Mouse (Mus musculus) c-Kit-positive CD71-positive TER-119-negative erythroid progenitor cells, embryonic 14.5 days (primary cell): ENCODE results near the gene Tcerg1l.

Experiments
- DNase-seq: peaks from one replicate; pipeline ENCODE4 v3.0.0-alpha.2; 2013; ENCODE audit warnings: low read depth

Gene Tcerg1l

GRCm38 (mm10) chr7:138397485-138398181, at the start of gene Tcerg1l:
Gene Tcerg1l, minus strand, starts transcription at chr7:138397730.
- DNase-seq = no peak

DNA sequence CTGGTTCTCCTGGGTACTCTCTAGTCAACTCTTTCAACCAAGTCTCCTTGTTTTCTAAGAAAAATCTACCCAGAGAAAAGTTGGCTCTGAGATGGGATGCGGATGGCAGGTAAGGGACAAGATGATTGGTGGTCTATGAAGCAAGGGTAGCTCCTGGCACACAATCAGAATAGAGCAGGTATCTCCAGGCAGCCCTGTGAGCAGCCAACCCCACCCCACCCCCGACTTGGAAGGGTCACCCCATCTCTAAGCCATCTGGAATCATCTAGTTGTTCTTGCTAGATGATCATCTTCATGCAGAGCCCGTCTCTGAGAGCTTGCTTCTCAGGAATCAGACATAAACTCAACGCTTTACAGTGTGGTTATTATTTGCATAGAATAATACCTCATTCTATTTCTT, 44.6 kb upstream of the Tcerg1l start:
- DNase-seq = no peak

GRCm38 (mm10) chr7:138432541-138432940, 35.0 kb upstream of the Tcerg1l start:
- DNase-seq = no peak

GRCm38 (mm10) chr7:138431456-138431855, 33.9 kb upstream of the Tcerg1l start:
- DNase-seq = no peak

DNA sequence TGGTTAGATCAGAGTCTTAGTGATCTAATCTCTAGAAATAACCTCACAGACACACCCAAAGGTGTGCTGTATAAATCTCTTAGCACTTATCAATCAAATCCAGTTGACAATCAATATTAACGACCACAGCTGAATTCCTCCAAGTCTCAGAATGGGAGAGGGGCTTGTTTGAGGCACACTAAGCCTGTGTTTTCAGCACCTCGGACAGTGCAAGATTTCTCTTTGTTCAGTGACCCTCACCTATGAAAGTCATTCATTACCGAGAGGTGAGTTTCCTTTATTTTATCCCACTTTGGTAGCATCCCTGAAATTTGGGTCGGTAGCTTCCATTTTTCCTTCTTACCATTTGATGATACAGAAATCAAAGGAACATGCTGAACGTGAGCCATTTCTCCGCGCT, 32.4 kb upstream of the Tcerg1l start:
- DNase-seq = no peak

DNA sequence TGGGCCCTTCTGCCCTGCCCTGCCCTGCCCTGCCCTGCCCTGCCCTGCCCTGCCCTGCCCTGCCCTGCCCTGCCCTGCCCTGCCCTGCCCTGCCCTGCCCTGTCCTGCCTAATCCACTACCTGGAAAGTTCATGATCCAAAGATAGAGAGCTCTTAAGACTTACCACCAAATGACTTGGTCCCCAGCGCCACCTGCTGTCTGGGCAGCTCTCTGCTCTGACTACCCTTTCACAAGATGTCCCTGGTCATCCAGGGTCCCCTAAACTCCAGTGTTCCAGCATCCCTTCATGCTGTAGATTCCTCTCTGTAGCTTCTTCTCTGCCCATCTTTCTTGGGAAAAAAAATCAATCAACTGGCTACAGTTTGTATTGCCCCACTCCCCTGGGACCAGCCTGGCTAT, 31.3 kb upstream of the Tcerg1l start:
- DNase-seq = no peak

DNA sequence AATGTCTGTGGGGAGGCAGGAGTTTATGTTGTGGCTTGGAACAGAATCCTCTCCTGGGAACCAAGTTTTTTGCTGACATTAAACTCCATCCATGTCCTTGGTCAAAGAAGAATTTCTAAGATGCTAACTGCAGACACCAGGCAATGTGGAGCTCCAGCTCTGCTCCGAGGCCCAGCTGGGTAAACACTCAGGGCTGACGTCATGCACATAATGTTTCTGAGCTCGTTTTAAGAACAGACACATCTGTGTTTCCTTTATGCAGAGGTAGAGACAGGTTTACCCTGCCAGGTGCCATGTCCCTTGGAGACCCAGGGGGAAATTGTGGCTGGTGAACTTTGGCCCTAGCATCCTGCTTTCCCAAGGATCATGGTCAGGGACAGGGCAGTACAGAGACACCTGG, 29.9 kb upstream of the Tcerg1l start:
- DNase-seq = no peak

DNA sequence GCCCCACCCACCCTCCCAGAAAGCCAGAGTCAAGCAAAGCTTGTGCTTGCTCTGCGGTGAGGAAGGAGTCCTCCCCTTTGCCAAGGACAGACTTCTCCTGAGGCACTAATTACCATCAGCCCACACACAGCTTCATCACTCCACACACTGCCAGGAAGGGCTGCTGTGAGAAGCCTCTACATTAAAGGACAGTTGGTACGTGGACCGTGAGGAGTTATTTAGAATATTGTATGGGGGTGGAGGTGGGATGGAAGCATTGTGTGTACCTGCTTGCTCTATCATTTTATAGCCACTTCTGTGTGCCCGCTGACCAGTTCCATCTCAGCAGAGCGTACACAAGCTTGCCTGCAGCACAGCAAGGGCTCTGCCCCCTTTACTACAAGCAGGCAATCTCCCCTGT, 16.0 kb upstream of the Tcerg1l start:
- no peak for DNase-seq

DNA sequence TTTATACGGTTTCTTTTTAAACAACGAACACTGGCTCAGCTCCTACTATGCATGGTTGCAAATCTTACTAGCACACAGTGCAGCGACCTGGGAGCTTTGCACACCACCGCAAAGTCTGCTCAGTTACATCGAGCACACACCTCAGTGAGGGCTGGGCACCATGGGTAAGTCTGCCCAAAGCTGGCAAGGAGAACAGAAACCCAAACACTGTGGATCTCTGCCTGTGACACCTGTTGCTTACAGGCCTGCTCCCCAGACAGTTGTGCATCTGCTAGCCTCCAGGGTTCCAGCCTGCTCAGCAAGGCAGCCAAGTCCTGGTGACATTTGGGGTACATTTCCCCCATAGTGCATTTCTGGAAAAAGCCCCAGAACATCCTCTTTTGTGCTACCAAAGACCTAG, 4.1 kb upstream of the Tcerg1l start:
- no peak for DNase-seq

GRCm38 (mm10) chr7:138400506-138401272, 3.2 kb upstream of the Tcerg1l start:
- no peak for DNase-seq

DNA sequence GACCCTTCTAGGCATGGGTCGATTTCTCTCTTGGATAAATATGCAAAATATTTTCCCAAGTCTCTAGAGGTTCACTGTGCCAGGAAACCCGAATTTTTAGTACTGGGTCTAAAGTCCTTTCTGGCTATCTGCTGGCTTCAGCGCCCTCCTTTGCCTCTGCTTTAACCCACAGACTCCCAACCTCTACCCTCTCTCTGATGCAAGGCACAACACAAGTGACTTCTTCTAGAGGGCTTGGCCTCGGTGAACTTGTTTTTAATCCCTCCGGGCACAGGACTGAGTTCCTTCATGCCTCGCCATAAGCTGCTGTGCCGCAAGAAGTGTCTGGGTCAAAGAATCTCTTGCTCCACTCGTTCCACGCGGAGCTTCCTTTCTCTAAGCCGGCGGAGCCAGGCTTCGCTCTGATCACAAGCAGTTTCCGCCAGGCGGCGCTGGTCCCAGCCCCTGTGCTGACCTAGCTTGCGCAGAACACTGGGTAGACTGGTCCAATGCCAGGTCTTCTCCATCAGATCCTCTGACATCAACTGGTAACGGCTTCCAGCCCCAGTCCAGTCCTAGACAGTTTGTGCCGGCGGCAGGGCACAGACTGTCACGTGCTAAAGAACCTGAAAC, 758 bp upstream of the Tcerg1l start:
- no peak for DNase-seq

DNA sequence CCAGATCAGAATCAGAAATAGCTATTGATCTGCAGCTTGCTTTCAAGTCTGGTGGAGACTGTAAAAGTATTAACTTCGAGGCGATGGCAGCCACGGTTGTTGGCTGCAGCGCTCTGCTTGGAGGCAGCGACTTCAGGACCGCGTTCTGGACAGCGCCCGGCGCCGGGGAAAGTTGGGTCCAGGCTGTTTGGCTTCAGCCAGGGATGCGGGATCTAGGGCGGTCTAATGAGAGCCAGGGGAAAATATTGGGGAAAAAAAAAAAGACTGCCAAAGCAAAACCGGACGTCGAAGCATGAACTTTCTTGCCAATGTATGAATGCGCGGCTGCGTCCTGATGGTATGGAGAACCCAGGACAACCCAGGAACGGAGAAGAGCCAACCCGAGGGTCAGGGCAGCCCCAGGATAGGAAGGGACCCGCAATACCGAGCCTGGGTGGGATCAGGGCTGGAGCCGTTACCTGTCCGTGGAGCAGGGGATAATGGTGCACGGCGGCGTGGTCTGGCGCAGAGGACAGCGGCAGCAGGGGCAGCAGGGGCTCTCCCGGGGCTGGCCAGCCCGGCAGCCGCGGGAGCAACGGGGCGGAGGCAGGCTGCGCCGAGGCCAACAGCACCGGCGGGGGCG, 556 bp downstream of the Tcerg1l start:
- DNase-seq = no peak

DNA sequence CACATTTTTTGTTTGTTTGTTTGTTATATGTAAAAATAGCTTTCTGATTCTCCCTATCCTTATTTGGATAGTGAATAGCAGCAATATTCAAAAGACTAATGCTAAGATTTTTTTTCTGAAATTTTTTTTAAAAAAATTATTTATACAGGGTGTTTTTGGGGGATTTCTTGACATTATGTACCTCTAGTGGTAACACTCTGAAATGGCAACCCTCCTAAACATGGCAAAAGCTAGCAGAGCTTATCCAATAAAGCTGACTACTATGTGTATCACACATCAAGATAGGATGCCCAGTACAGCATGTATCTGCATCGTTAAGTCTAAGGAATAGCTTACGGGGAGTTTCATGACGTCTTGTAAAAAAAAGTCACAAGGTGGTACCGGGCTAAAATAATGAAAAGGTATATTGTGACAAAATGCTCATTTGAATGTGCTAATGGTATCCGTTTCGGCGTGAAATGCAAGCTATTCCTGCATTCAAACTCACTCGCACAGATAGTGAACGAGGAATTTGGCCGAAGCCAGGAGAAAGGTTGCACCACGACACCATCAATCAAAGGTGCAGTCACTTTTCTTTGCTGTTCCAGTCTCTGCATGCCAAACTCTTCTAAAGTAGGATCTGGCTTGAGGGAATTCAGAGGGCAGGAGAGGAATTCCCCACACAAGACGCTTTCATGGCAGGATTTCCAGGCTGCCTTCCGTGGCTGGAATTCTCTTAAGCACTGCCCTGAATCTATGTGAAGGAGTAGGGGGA, 1.2 kb downstream of the Tcerg1l start:
- no peak for DNase-seq

DNA sequence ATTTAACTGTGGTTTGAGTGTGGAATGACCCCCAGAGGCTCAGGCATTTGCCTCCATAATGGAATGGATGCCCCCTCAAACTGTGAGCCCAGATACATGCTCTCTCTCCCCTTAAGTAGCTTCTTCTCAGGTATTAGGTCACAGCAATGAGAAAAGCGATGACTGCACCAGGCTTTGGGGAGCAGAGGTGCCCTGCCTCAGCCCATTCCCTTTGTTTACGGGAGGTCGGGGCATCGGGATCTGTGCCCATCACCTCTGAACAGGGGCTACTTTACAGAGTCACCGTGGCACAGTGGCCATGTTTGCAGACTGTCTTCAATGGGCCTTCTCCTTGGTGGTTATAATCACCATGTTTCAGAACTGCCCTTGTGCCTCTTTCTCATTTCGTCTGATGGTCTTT, 7.6 kb downstream of the Tcerg1l start:
- no peak for DNase-seq

DNA sequence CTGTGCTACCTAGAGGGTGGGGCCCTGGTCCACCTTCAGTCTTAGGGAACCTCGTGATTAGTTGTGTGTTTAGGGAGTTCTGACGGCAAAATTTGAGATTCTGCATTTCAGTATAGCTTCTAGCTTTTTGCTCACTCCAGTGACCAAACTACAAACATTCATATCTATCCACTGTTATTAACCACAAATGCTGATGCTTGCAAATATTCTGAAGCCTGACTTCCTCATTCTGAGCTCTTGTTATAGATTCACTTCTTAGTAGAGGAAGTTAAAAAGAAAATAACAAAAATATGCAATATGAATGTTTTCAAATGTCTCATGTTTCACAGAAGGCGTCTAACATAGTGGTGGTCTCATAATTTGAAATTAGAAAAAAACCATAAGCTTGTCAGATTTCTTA, 8.5 kb downstream of the Tcerg1l start:
- DNase-seq = no peak

DNA sequence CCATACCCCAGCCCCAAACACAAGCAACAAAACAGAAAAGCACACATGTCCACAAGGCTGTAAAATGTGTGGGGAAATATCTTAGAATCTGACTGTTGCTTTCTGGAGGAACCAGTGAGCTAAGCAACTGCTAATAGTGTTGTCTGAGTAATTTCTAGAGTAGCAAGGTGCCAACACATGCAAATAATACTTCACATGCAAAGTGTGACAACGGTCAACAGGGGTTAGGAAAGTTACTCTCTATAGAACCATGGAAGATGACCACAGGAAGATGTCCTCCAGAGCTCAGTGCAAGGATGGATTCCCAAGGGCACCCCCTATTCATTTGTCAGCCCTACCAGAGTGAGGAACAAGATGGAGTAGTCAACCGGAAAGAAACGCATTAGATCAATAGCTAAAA, 18.3 kb downstream of the Tcerg1l start:
- no peak for DNase-seq

GRCm38 (mm10) chr7:138378546-138378945, 19.0 kb downstream of the Tcerg1l start:
- no peak for DNase-seq

GRCm38 (mm10) chr7:138375573-138375972, 22.0 kb downstream of the Tcerg1l start:
- no peak for DNase-seq

- DNase-seq = no peak
Measured at GRCm38 (mm10) chr7:138374376-138374775, 23.2 kb downstream of the Tcerg1l start.

DNA sequence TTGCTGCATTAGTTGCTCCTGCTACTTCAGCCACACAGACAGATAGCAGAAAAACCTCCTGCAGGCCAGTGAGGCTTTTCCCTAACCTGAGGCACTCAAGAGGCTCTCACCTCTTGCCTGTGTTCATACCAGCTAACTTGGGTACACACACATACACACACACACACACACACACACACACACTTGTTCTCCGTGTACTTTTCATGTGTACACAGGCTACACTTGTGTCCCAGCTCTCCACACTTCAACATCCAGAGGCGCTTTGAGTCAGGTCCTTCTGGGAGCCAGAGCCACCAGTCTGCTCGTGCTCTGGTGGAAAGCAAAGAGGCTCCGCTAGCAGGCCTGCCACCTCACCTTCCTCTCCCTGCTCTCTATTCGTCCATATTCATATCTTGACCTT, 24.0 kb downstream of the Tcerg1l start:
- no peak for DNase-seq

DNA sequence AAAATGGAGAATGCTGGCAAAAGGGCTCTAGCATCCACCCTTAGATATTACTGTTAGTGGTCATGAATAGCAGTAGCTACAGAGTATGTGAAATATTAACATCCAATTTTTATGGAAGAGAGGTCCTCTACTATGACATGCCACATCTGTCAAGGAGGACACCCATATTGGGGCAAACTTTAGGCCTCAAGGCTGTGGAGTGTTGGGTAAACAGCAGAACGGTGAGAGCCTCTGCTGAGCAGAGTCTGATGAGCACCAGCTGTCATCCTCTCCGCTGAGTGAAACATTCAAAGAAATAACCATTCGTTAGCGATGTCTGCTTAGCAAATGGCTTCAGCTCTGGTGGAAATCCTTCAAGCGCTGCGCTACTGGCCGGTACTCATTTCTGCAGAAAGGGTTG, 30.0 kb downstream of the Tcerg1l start:
- no peak for DNase-seq

- no peak for DNase-seq
Measured at GRCm38 (mm10) chr7:138365519-138365918, 32.0 kb downstream of the Tcerg1l start.
